Mouse (Mus musculus): ENCODE data around the gene Trex2. TPM values are rescaled to one million over a fixed set of nuclear protein-coding genes. Genes with fewer than 3 reads are reported as not detected.

Trex2 gene
- not detected in 2 replicates for polyA plus RNA-seq (2014; fragmentation: Nextera tagmentation; extraction: Ambion mirVana)

GRCm38 (mm10) chrX:73435252-73435651 is at the start of gene Trex2:
TSS of gene Trex2 (minus strand) at chrX:73435344.
- H3K4me2 ChIP-seq (ENCODE audit: low read depth, low read length): no peak within 1 kb of the TSS
- no peaks in the 10 kb centered on the region for H3K27me3 ChIP-seq (ENCODE audit: control insufficient read depth, insufficient read depth, low read length)
- no peaks in the 10 kb centered on the region for H3K9me3 ChIP-seq (ENCODE audit: control insufficient read depth, low read length)
- no peaks in the 10 kb centered on the region for H3K36me3 ChIP-seq (ENCODE audit: control insufficient read depth, insufficient read depth, low read length)
- no peak within 1 kb of the TSS for H3K27ac ChIP-seq (ENCODE audit: low read depth, low read length)
- WGBS: 82% methylated on average over 11 of the region's 11 CpGs
- H3K4me3 ChIP-seq (ENCODE audit: low read depth, low read length): no peak within 1 kb of the TSS
- no peaks in the 10 kb centered on the region for H3K4me1 ChIP-seq (ENCODE audit: control insufficient read depth, insufficient read depth, low read length)
- no peak for ATAC-seq (ENCODE audit: low read depth)
- H3K9ac ChIP-seq (replicated peaks; ENCODE audit: low read depth, low read length): no peak within 1 kb of the TSS

- no peaks in the 10 kb centered on the region for H3K4me1 ChIP-seq (ENCODE audit: control insufficient read depth, insufficient read depth, low read length)
- no peaks in the 10 kb centered on the region for H3K27me3 ChIP-seq (ENCODE audit: control insufficient read depth, insufficient read depth, low read length)
- no peak overlapping the region for H3K9ac ChIP-seq (replicated peaks; ENCODE audit: low read depth, low read length)
- H3K36me3 ChIP-seq (ENCODE audit: control insufficient read depth, insufficient read depth, low read length): no peaks in the 10 kb centered on the region
- no peaks in the 10 kb centered on the region for H3K9me3 ChIP-seq (ENCODE audit: control insufficient read depth, low read length)
- no peak overlapping the region for H3K4me3 ChIP-seq (ENCODE audit: low read depth, low read length)
- no peak overlapping the region for H3K27ac ChIP-seq (ENCODE audit: low read depth, low read length)
- no peak overlapping the region for H3K4me2 ChIP-seq (ENCODE audit: low read depth, low read length)
- 87% methylated on average over 4 of the region's 4 CpGs for WGBS
- ATAC-seq (ENCODE audit: low read depth): no peak
Observed at GRCm38 (mm10) chrX:73484870-73485269, 49.7 kb upstream of the Trex2 start.

DNA sequence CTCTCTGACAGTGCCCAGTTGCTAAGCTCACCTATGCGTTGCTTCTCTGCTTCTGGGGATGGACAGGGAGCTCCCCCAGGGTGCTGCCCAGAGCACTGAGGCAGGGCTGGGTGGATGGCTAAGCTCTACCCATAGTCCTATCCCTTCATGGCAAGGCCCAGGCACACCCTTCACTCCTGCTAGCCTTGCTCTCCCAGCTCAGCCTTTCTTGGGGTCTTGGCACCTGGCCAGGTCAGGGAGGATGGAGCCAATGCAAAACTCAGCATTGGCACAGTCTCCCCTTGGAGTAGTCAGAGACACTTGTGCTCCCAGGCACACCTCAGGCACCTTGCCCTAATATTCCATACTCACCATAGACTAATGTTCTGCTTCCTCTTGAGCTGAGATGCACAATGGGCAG is 48.9 kb upstream of the Trex2 start:
- H3K27me3 ChIP-seq (ENCODE audit: control insufficient read depth, insufficient read depth, low read length): no peaks in the 10 kb centered on the region
- H3K4me2 ChIP-seq (ENCODE audit: low read depth, low read length): no peak overlapping the region
- H3K9ac ChIP-seq (replicated peaks; ENCODE audit: low read depth, low read length): no peak overlapping the region
- H3K4me1 ChIP-seq (ENCODE audit: control insufficient read depth, insufficient read depth, low read length): no peaks in the 10 kb centered on the region
- WGBS: 67% methylated on average over 1 of the region's 1 CpGs
- no peak overlapping the region for H3K27ac ChIP-seq (ENCODE audit: low read depth, low read length)
- H3K36me3 ChIP-seq (ENCODE audit: control insufficient read depth, insufficient read depth, low read length): no peaks in the 10 kb centered on the region
- H3K4me3 ChIP-seq (ENCODE audit: low read depth, low read length): no peak overlapping the region
- no peaks in the 10 kb centered on the region for H3K9me3 ChIP-seq (ENCODE audit: control insufficient read depth, low read length)
- no peak for ATAC-seq (ENCODE audit: low read depth)

- H3K27me3 ChIP-seq (ENCODE audit: control insufficient read depth, insufficient read depth, low read length): no peaks in the 10 kb centered on the region
- H3K4me2 ChIP-seq (ENCODE audit: low read depth, low read length): no peak within 1 kb of the TSS
- ATAC-seq (ENCODE audit: low read depth): no peak
- H3K9me3 ChIP-seq (ENCODE audit: control insufficient read depth, low read length): no peaks in the 10 kb centered on the region
- H3K4me1 ChIP-seq (ENCODE audit: control insufficient read depth, insufficient read depth, low read length): no peaks in the 10 kb centered on the region
- H3K36me3 ChIP-seq (ENCODE audit: control insufficient read depth, insufficient read depth, low read length): no peaks in the 10 kb centered on the region
- no peak within 1 kb of the TSS for H3K9ac ChIP-seq (replicated peaks; ENCODE audit: low read depth, low read length)
- no peak within 1 kb of the TSS for H3K27ac ChIP-seq (ENCODE audit: low read depth, low read length)
- no peak within 1 kb of the TSS for H3K4me3 ChIP-seq (ENCODE audit: low read depth, low read length)
- WGBS: 48% methylated on average over 6 of the region's 14 CpGs
Observed at GRCm38 (mm10) chrX:73483484-73483810, 48.3 kb upstream of the Trex2 start, which contains the start of gene Bgn. TSS of gene Bgn (plus strand) at chrX:73483602.

- no peak overlapping the region for H3K9ac ChIP-seq (replicated peaks; ENCODE audit: low read depth, low read length)
- no peaks in the 10 kb centered on the region for H3K27me3 ChIP-seq (ENCODE audit: control insufficient read depth, insufficient read depth, low read length)
- no peak overlapping the region for H3K27ac ChIP-seq (ENCODE audit: low read depth, low read length)
- H3K36me3 ChIP-seq (ENCODE audit: control insufficient read depth, insufficient read depth, low read length): no peaks in the 10 kb centered on the region
- 56% methylated on average over 3 of the region's 4 CpGs for WGBS
- H3K4me1 ChIP-seq (ENCODE audit: control insufficient read depth, insufficient read depth, low read length): no peaks in the 10 kb centered on the region
- H3K4me3 ChIP-seq (ENCODE audit: low read depth, low read length): no peak overlapping the region
- no peak for ATAC-seq (ENCODE audit: low read depth)
- no peaks in the 10 kb centered on the region for H3K9me3 ChIP-seq (ENCODE audit: control insufficient read depth, low read length)
- H3K4me2 ChIP-seq (ENCODE audit: low read depth, low read length): no peak overlapping the region
Observed at GRCm38 (mm10) chrX:73482643-73483483, 47.7 kb upstream of the Trex2 start.

DNA sequence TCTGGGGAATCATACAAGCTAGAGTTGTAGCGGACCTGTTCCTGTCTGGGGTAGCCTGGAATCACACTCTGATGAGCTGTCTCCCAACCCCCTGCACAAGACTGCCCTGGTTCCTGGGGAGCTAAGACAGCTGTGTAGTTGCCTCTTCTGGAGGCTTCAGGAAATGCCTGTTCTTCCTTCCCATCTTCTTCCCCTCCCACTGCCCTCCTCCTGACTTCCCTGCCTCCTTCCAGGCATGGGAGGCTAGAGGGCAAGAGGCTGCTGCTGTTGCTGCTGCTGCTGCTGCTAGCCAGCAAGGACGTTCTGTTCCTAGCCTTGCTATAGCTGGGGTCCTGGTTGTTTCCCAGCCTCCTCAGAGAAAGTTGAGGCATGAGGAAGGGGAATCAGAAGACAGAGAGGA is 45.2 kb upstream of the Trex2 start:
- H3K27me3 ChIP-seq (ENCODE audit: control insufficient read depth, insufficient read depth, low read length): no peaks in the 10 kb centered on the region
- H3K36me3 ChIP-seq (ENCODE audit: control insufficient read depth, insufficient read depth, low read length): no peaks in the 10 kb centered on the region
- 72% methylated on average over 2 of the region's 2 CpGs for WGBS
- H3K9ac ChIP-seq (replicated peaks; ENCODE audit: low read depth, low read length): no peak overlapping the region
- no peak overlapping the region for H3K4me3 ChIP-seq (ENCODE audit: low read depth, low read length)
- H3K4me2 ChIP-seq (ENCODE audit: low read depth, low read length): no peak overlapping the region
- no peak for ATAC-seq (ENCODE audit: low read depth)
- no peaks in the 10 kb centered on the region for H3K4me1 ChIP-seq (ENCODE audit: control insufficient read depth, insufficient read depth, low read length)
- H3K27ac ChIP-seq (ENCODE audit: low read depth, low read length): no peak overlapping the region
- H3K9me3 ChIP-seq (ENCODE audit: control insufficient read depth, low read length): no peaks in the 10 kb centered on the region

- no peaks in the 10 kb centered on the region for H3K9me3 ChIP-seq (ENCODE audit: control insufficient read depth, low read length)
- ATAC-seq (ENCODE audit: low read depth): no peak
- no peaks in the 10 kb centered on the region for H3K27me3 ChIP-seq (ENCODE audit: control insufficient read depth, insufficient read depth, low read length)
- no peak overlapping the region for H3K27ac ChIP-seq (ENCODE audit: low read depth, low read length)
- no peak overlapping the region for H3K9ac ChIP-seq (replicated peaks; ENCODE audit: low read depth, low read length)
- H3K4me3 ChIP-seq (ENCODE audit: low read depth, low read length): no peak overlapping the region
- H3K4me2 ChIP-seq (ENCODE audit: low read depth, low read length): no peak overlapping the region
- H3K36me3 ChIP-seq (ENCODE audit: control insufficient read depth, insufficient read depth, low read length): no peaks in the 10 kb centered on the region
- H3K4me1 ChIP-seq (ENCODE audit: control insufficient read depth, insufficient read depth, low read length): no peaks in the 10 kb centered on the region
Observed at GRCm38 (mm10) chrX:73479656-73480055, 44.5 kb upstream of the Trex2 start.

GRCm38 (mm10) chrX:73477500-73477899 is 42.4 kb upstream of the Trex2 start:
- no peaks in the 10 kb centered on the region for H3K9me3 ChIP-seq (ENCODE audit: control insufficient read depth, low read length)
- no peak overlapping the region for H3K27ac ChIP-seq (ENCODE audit: low read depth, low read length)
- 72% methylated on average over 2 of the region's 2 CpGs for WGBS
- H3K4me1 ChIP-seq (ENCODE audit: control insufficient read depth, insufficient read depth, low read length): no peaks in the 10 kb centered on the region
- H3K36me3 ChIP-seq (ENCODE audit: control insufficient read depth, insufficient read depth, low read length): no peaks in the 10 kb centered on the region
- no peak for ATAC-seq (ENCODE audit: low read depth)
- no peaks in the 10 kb centered on the region for H3K27me3 ChIP-seq (ENCODE audit: control insufficient read depth, insufficient read depth, low read length)
- H3K4me2 ChIP-seq (ENCODE audit: low read depth, low read length): no peak overlapping the region
- H3K4me3 ChIP-seq (ENCODE audit: low read depth, low read length): no peak overlapping the region
- H3K9ac ChIP-seq (replicated peaks; ENCODE audit: low read depth, low read length): no peak overlapping the region

DNA sequence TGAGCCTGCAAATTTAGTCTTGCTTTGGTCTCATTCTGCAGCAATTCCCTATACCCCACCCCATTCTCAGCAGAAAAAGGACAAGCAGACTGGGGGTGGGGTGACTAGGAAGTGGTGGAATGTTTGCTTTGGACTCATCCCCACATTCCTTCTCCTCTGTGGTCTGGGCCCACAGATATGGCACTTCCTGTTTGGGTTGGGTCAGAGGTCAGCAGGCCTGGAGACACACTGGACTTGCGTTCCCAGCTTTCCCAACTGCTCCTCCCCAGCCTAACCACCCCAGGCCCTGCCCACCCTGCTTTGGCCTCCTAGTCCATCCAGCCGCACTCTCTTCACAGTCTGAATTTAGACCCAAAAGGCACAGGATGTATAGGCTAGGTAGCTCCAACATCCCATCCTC is 41.5 kb upstream of the Trex2 start:
- no peak overlapping the region for H3K9ac ChIP-seq (replicated peaks; ENCODE audit: low read depth, low read length)
- no peak overlapping the region for H3K4me3 ChIP-seq (ENCODE audit: low read depth, low read length)
- H3K4me1 ChIP-seq (ENCODE audit: control insufficient read depth, insufficient read depth, low read length): no peaks in the 10 kb centered on the region
- H3K4me2 ChIP-seq (ENCODE audit: low read depth, low read length): no peak overlapping the region
- no peaks in the 10 kb centered on the region for H3K36me3 ChIP-seq (ENCODE audit: control insufficient read depth, insufficient read depth, low read length)
- ATAC-seq (ENCODE audit: low read depth): no peak
- 76% methylated on average over 2 of the region's 2 CpGs for WGBS
- H3K9me3 ChIP-seq (ENCODE audit: control insufficient read depth, low read length): no peaks in the 10 kb centered on the region
- no peaks in the 10 kb centered on the region for H3K27me3 ChIP-seq (ENCODE audit: control insufficient read depth, insufficient read depth, low read length)
- H3K27ac ChIP-seq (ENCODE audit: low read depth, low read length): no peak overlapping the region

Data from neural tube, embryonic 14.5 days (tissue).